In genomic region chr3:78581100-78581499, GRCm38 (mm10) we compare ENCODE assay signal across 14 mouse cellular contexts.
DNase-seq lines count a peak whose midpoint lies in the region; ATAC-seq lines count a peak whose summit lies in the region.
"Had no signal": no experiment of that assay in that cellular context is flagged by ENCODE, and none has a peak within 500 bp of the region (broad histone marks: within the 10 kb centered on the region; RNA-seq: fewer than 3 reads in every experiment).

No protein-coding gene starts in this region.

- no peaks in the 10 kb centered on the region for H3K4me1 ChIP-seq in kidney, embryonic 16.5 days (ENCODE audit: insufficient read depth, low read length)
- H3K4me1 ChIP-seq in forebrain, embryonic 16.5 days (replicated peaks; ENCODE audit: control insufficient read depth, insufficient read depth, low read length), result peaks cover under 1% of the 10 kb centered on the region
- H3K4me1 ChIP-seq: liver, embryonic 15.5 days; neural tube, embryonic 13.5 days had no signal

- peak; percentile 23 to 44 for DNase-seq in cerebellum, postnatal 10 days
- DNase-seq in cerebellum, postnatal 25 days, result no peak
- DNase-seq in kidney, postnatal 36 days, result no peak
- DNase-seq in 3T3-L1 (ENCODE audit: low read depth, low spot score), result peak; percentile 9
- no peak for DNase-seq in gastrocnemius, postnatal 4 days (ENCODE audit: low spot score in 2 of 2)
- DNase-seq in frontal cortex, postnatal 25 days (ENCODE audit: low spot score in 2 of 2), result no peak

- no peak overlapping the region for H3K9ac ChIP-seq in kidney, embryonic 16.5 days (replicated peaks; ENCODE audit: low read length)
- H3K9ac ChIP-seq in forebrain, embryonic 16.5 days (replicated peaks; ENCODE audit: low read depth, low read length), result no peak overlapping the region
- H3K9ac ChIP-seq: heart, embryonic 13.5 days; liver, embryonic 15.5 days; midbrain, embryonic 13.5 days; neural tube, embryonic 13.5 days had no signal

- no peak overlapping the region for H3K27ac ChIP-seq in kidney, embryonic 16.5 days (ENCODE audit: low read length)
- H3K27ac ChIP-seq in forebrain, embryonic 16.5 days (ENCODE audit: low read length), result no peak overlapping the region
- H3K27ac ChIP-seq: heart, embryonic 13.5 days; liver, embryonic 15.5 days; midbrain, embryonic 13.5 days; neural tube, embryonic 13.5 days had no signal

- WGBS in kidney, embryonic 16.5 days, result 46% methylated on average over 3 of the region's 3 CpGs
- WGBS in forebrain, embryonic 16.5 days, result 48% methylated on average over 3 of the region's 3 CpGs

- peak; percentile 49; the same call in 1 of the 2 replicates for ATAC-seq in kidney, embryonic 16.5 days (ENCODE audit: low FRiP score, low TSS enrichment)
- peak; percentile 23; the same call in 1 of the 2 replicates for ATAC-seq in forebrain, embryonic 16.5 days
- ATAC-seq: activated CD4-positive, CD25-positive, alpha-beta regulatory T cell, adult 4 months; intestine, embryonic 16.5 days had no signal

- no peak overlapping the region for H3K4me3 ChIP-seq in kidney, embryonic 16.5 days (ENCODE audit: low read length)
- no peak overlapping the region for H3K4me3 ChIP-seq in forebrain, embryonic 16.5 days (replicated peaks; ENCODE audit: low read length)
- H3K4me3 ChIP-seq: heart, embryonic 13.5 days; liver, embryonic 15.5 days; midbrain, embryonic 13.5 days; neural tube, embryonic 13.5 days had no signal

- H3K4me2 ChIP-seq in kidney, embryonic 16.5 days (replicated peaks; ENCODE audit: low read depth, low read length), result no peak overlapping the region
- H3K4me2 ChIP-seq in forebrain, embryonic 16.5 days (ENCODE audit: low read length), result no peak overlapping the region
- H3K4me2 ChIP-seq: heart, embryonic 13.5 days; liver, embryonic 15.5 days; midbrain, embryonic 13.5 days; neural tube, embryonic 13.5 days had no signal

- no peaks in the 10 kb centered on the region for H3K9me3 ChIP-seq in kidney, embryonic 16.5 days (ENCODE audit: low read length)
- no peaks in the 10 kb centered on the region for H3K9me3 ChIP-seq in forebrain, embryonic 16.5 days (ENCODE audit: control insufficient read depth, low read length)
- H3K9me3 ChIP-seq: heart, embryonic 13.5 days; liver, embryonic 15.5 days; midbrain, embryonic 13.5 days; neural tube, embryonic 13.5 days had no signal

- H3K36me3 ChIP-seq in kidney, embryonic 16.5 days (ENCODE audit: insufficient read depth, low read length), result no peaks in the 10 kb centered on the region
- no peaks in the 10 kb centered on the region for H3K36me3 ChIP-seq in forebrain, embryonic 16.5 days (ENCODE audit: control insufficient read depth, insufficient read depth)
- H3K36me3 ChIP-seq: heart, embryonic 13.5 days; liver, embryonic 15.5 days; midbrain, embryonic 13.5 days; neural tube, embryonic 13.5 days had no signal

- no peaks in the 10 kb centered on the region for H3K27me3 ChIP-seq in kidney, embryonic 16.5 days (ENCODE audit: insufficient read depth, low read length)
- no peaks in the 10 kb centered on the region for H3K27me3 ChIP-seq in forebrain, embryonic 16.5 days (replicated peaks; ENCODE audit: control insufficient read depth, insufficient read depth, low read length)
- H3K27me3 ChIP-seq: heart, embryonic 13.5 days; liver, embryonic 15.5 days; midbrain, embryonic 13.5 days; neural tube, embryonic 13.5 days had no signal

Comparison
In these comparisons a context has a peak if more than half of its experiments do, and no peak if none do; other contexts are left out.
1. DNase-seq: peak in cerebellum, postnatal 10 days (2 of 2) and 3T3-L1 (single experiment); none in cerebellum, postnatal 25 days (0 of 2), kidney, postnatal 36 days (0 of 2), gastrocnemius, postnatal 4 days (0 of 2) and frontal cortex, postnatal 25 days (0 of 2).